Mouse (Mus musculus): Measurements from ENCODE around the gene Pak7. TPM values are rescaled to one million over a fixed set of nuclear protein-coding genes. Genes with fewer than 3 reads are reported as not detected.
"Not testable (repeated sequence)": the region's sequence is repeated elsewhere in the genome, so short reads cannot be mapped to it uniquely, and the experiment has no call there.

Pak7 gene
- polyA plus RNA-seq, 2 experiments, result 0.01 to 0.04 TPM

DNA sequence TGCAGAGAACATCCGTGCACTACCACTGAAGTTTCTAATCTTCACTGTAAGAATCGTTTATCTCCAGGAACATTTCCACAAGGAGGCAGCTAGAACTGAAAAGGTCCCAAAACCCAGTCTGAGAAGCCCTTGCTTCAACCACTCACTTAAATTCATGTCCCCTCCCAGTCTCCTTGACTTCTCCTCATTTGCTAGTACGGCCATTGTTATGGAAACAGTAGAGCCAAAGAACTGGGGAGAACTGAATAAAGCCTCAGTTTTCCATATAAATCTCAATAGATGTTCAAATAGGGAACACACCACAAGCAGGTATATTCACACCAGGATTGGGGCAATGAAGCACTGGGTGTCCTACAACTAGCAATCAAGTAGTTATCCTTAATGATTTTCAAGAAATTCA is 12.4 kb downstream of the Pak7 start:
- Histone ChIP-seq H3K4me2 (ENCODE audit: low read depth) (no peak overlapping the region), H3K36me3 (replicated peaks; ENCODE audit: control insufficient read depth, insufficient read depth, low read depth) (no peaks in the 10 kb centered on the region), H3K27ac (no peak overlapping the region), H3K9me3 (ENCODE audit: control insufficient read depth, low read length) (no peaks in the 10 kb centered on the region), H3K27me3 (ENCODE audit: control insufficient read depth, insufficient read depth, low read length) (no peaks in the 10 kb centered on the region), H3K4me1 (replicated peaks; ENCODE audit: control insufficient read depth in 2 of 2, insufficient read depth in 2 of 2, low read length in 1 of 2) (no peaks in the 10 kb centered on the region), H3K9ac (replicated peaks) (no peak overlapping the region), H3K4me3 (ENCODE audit: insufficient read depth in 1 of 2, low read depth in 2 of 2, low read length in 2 of 2) (no peak overlapping the region)
- DNase-seq (ENCODE audit: low read depth in 3 of 3, low spot score in 3 of 3) (no peak), ATAC-seq (ENCODE audit: insufficient read depth) (no peak)
- WGBS (ENCODE audit: insufficient replicate concordance), result 45% methylated on average over 3 of the region's 3 CpGs
- TF ChIP-seq EP300 (IDR thresholded peaks at IDR 0.05; ENCODE audit: low read depth) (no peak), CTCF (IDR thresholded peaks at IDR 0.05; ENCODE audit: low read depth) (no peak)

DNA sequence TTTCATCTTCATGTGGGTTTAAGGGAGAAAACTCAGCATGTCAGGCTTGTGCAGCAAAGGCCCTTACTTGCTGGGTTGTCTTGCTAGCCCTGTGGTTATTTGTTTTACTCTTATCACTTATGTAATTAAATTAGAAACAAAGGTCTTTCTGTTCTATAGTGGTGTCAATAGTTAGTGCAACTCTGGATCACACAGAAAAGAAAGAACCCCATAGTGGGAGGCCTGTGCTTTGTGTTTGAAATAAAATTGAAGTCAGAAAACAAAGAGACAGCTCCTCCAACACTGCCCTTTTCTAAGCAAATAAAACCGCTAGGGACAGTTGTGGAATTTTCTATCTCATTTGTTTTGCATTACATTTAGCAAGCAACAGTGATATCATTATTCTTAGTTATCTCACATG is 15.4 kb downstream of the Pak7 start:
- 68% methylated on average over 1 of the region's 1 CpGs for WGBS (ENCODE audit: insufficient replicate concordance)
- Histone ChIP-seq H3K27me3 (ENCODE audit: control insufficient read depth, insufficient read depth, low read length) (no peaks in the 10 kb centered on the region), H3K4me2 (ENCODE audit: low read depth) (no peak overlapping the region), H3K9ac (replicated peaks) (no peak overlapping the region), H3K4me1 (replicated peaks; ENCODE audit: control insufficient read depth in 2 of 2, insufficient read depth in 2 of 2, low read length in 1 of 2) (no peaks in the 10 kb centered on the region), H3K4me3 (ENCODE audit: insufficient read depth in 1 of 2, low read depth in 2 of 2, low read length in 2 of 2) (no peak overlapping the region), H3K9me3 (ENCODE audit: control insufficient read depth, low read length) (no peaks in the 10 kb centered on the region), H3K27ac (no peak overlapping the region), H3K36me3 (replicated peaks; ENCODE audit: control insufficient read depth, insufficient read depth, low read depth) (no peaks in the 10 kb centered on the region)
- TF ChIP-seq CTCF (IDR thresholded peaks at IDR 0.05; ENCODE audit: low read depth), result no peak
- TF ChIP-seq EP300 (IDR thresholded peaks at IDR 0.05; ENCODE audit: low read depth), result no peak
- DNase-seq (ENCODE audit: low read depth in 3 of 3, low spot score in 3 of 3), result no peak
- ATAC-seq (ENCODE audit: insufficient read depth), result no peak

DNA sequence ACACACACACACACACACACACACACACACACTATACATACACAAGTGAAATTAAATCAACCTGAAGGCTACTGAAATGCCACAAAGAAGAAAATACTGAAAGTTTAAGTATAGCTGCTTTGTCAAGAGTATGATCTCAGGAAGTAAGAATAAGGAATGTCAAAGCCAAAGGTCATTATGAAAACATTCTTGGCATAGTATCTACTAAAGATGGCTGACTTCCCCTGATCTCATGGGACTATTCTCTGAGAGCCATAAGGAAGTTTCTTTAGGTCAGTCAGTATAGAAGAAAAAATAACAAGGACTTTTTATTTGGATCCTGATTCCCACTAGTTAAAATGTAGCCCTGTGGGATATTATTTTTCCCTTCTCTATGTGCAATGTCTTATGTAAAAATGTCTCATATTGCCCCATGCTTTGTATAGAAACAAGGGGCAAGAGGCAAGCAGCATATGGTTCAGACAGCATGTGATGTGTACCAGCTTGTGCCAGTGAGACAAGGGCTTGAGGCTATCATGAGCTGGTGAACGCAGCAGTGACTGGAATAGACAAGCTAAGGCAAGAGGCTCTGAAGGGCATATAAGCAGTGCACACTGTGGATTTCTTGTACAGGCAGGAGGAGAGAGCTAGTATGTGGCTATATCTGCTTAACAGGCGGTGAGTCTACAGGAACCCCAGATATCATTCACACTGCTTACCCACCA is 36.2 kb downstream of the Pak7 start:
- TF ChIP-seq CTCF (IDR thresholded peaks at IDR 0.05; ENCODE audit: low read depth) (no peak), EP300 (IDR thresholded peaks at IDR 0.05; ENCODE audit: low read depth) (no peak)
- DNase-seq (ENCODE audit: low read depth in 3 of 3, low spot score in 3 of 3) (no peak), ATAC-seq (ENCODE audit: insufficient read depth) (no peak)
- no peaks in the 10 kb centered on the region for H3K27me3 ChIP-seq (ENCODE audit: control insufficient read depth, insufficient read depth, low read length)
- H3K9ac ChIP-seq (replicated peaks), result no peak overlapping the region
- H3K4me2 ChIP-seq (ENCODE audit: low read depth), result no peak overlapping the region
- H3K9me3 ChIP-seq (ENCODE audit: control insufficient read depth, low read length), result no peaks in the 10 kb centered on the region
- no peak overlapping the region for H3K27ac ChIP-seq
- no peaks in the 10 kb centered on the region for H3K4me1 ChIP-seq (replicated peaks; ENCODE audit: control insufficient read depth in 2 of 2, insufficient read depth in 2 of 2, low read length in 1 of 2)
- WGBS (ENCODE audit: insufficient replicate concordance), result 38% methylated on average over 2 of the region's 2 CpGs
- no peak overlapping the region for H3K4me3 ChIP-seq (ENCODE audit: insufficient read depth in 1 of 2, low read depth in 2 of 2, low read length in 2 of 2)
- no peaks in the 10 kb centered on the region for H3K36me3 ChIP-seq (replicated peaks; ENCODE audit: control insufficient read depth, insufficient read depth, low read depth)

DNA sequence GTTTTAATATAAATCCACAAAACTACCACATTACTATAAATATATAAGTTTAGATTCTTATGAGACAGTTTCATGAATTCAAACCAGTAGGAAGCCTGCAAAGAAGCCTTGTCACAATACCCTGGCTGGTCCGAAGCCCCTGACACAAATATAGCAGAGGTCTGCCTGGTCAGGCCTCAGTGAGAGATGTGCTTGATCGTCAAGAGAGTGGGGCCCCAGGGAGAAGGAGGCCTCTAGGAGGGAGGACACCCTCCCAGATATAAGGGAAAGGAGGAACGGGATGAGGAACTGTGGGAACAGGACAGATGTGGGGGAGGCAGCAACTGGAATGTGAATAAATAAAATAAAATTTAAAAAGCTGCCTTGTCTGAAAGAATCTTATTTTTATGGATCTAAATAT is 37.3 kb downstream of the Pak7 start:
- Histone ChIP-seq H3K36me3 (replicated peaks; ENCODE audit: control insufficient read depth, insufficient read depth, low read depth) (no peaks in the 10 kb centered on the region), H3K9me3 (ENCODE audit: control insufficient read depth, low read length) (no peaks in the 10 kb centered on the region), H3K27me3 (ENCODE audit: control insufficient read depth, insufficient read depth, low read length) (no peaks in the 10 kb centered on the region), H3K27ac (no peak overlapping the region), H3K9ac (replicated peaks) (no peak overlapping the region), H3K4me3 (ENCODE audit: insufficient read depth in 1 of 2, low read depth in 2 of 2, low read length in 2 of 2) (no peak overlapping the region), H3K4me2 (ENCODE audit: low read depth) (no peak overlapping the region), H3K4me1 (replicated peaks; ENCODE audit: control insufficient read depth in 2 of 2, insufficient read depth in 2 of 2, low read length in 1 of 2) (no peaks in the 10 kb centered on the region)
- TF ChIP-seq EP300 (IDR thresholded peaks at IDR 0.05; ENCODE audit: low read depth) (no peak), CTCF (IDR thresholded peaks at IDR 0.05; ENCODE audit: low read depth) (no peak)
- WGBS (ENCODE audit: insufficient replicate concordance), result 61% methylated on average over 3 of the region's 3 CpGs
- ATAC-seq (ENCODE audit: insufficient read depth) (no peak), DNase-seq (ENCODE audit: low read depth in 3 of 3, low spot score in 3 of 3) (no peak)

DNA sequence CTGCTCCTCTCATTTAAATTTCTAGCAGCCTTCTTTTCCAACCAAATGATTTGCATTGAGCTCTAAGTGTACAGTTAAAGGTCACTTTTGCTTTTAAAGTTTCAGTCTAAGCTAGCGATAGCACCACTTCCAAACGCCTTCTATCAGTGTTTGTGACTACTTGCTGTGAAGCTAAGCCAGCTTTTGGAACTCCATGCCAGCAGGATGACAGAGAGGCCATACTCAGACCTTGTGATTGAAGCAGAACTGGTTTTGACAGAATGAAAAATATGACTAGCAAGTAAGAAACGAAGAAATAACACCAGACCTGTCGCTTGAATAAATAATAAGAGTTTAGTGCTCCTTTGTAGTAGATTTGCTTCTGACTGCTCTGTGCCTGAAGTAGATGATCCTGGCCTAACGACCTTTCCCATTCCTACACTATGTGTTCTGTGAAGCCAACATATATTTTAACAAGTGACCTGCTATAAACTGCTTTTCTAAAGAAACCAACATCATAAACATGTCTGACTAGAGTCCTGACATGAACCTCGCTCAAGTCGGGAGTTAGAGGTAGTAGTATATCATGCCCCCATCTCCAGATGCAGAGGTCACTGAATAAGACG is 38.0 kb downstream of the Pak7 start:
- TF ChIP-seq EP300 (IDR thresholded peaks at IDR 0.05; ENCODE audit: low read depth), result no peak
- no peak for TF ChIP-seq CTCF (IDR thresholded peaks at IDR 0.05; ENCODE audit: low read depth)
- Histone ChIP-seq H3K9ac (replicated peaks) (no peak overlapping the region), H3K4me2 (ENCODE audit: low read depth) (no peak overlapping the region), H3K27ac (no peak overlapping the region), H3K4me1 (replicated peaks; ENCODE audit: control insufficient read depth in 2 of 2, insufficient read depth in 2 of 2, low read length in 1 of 2) (no peaks in the 10 kb centered on the region), H3K36me3 (replicated peaks; ENCODE audit: control insufficient read depth, insufficient read depth, low read depth) (no peaks in the 10 kb centered on the region), H3K9me3 (ENCODE audit: control insufficient read depth, low read length) (no peaks in the 10 kb centered on the region), H3K27me3 (ENCODE audit: control insufficient read depth, insufficient read depth, low read length) (no peaks in the 10 kb centered on the region), H3K4me3 (ENCODE audit: insufficient read depth in 1 of 2, low read depth in 2 of 2, low read length in 2 of 2) (no peak overlapping the region)
- 54% methylated on average over 8 of the region's 8 CpGs for WGBS (ENCODE audit: insufficient replicate concordance)
- ATAC-seq (ENCODE audit: insufficient read depth) (no peak), DNase-seq (ENCODE audit: low read depth in 3 of 3, low spot score in 3 of 3) (no peak)

DNA sequence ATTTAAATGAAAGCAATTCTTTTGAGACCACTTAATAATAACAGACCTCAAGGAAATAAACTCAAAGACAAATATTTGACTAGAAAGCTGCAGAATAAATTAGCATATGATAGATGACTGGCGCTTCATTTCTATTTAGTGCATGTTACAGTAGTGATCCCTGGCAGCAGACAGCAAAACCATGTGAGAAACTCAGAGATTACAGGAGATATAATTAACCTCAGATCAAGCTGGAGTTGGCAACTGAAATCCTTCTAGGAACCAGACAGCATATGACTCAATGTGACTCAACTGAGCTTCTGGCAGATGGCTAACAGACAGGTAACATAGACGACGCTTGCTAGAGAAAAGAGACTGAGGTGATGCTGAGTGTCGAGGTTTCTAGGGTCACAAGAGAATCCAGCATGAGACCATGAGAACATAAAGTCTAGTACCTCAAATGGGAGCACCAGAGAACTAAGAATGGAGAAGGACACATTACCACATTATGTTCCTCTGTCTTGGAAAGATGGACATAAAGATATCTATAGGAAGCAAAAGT is 43.5 kb downstream of the Pak7 start:
- not testable (repeated sequence) for H3K36me3 ChIP-seq (replicated peaks; ENCODE audit: control insufficient read depth, insufficient read depth, low read depth); H3K9me3 ChIP-seq (ENCODE audit: control insufficient read depth, low read length); H3K27ac ChIP-seq; H3K4me2 ChIP-seq (ENCODE audit: low read depth); H3K9ac ChIP-seq (replicated peaks); H3K4me1 ChIP-seq (replicated peaks; ENCODE audit: control insufficient read depth in 2 of 2, insufficient read depth in 2 of 2, low read length in 1 of 2); ATAC-seq (ENCODE audit: insufficient read depth); H3K4me3 ChIP-seq (ENCODE audit: insufficient read depth in 1 of 2, low read depth in 2 of 2, low read length in 2 of 2); DNase-seq (ENCODE audit: low read depth in 3 of 3, low spot score in 3 of 3); H3K27me3 ChIP-seq (ENCODE audit: control insufficient read depth, insufficient read depth, low read length)
- 61% methylated on average over 4 of the region's 4 CpGs for WGBS (ENCODE audit: insufficient replicate concordance)
